Mouse (Mus musculus): ENCODE results near the gene Gm49395. TPM values are rescaled to one million over a fixed set of nuclear protein-coding genes. Genes with fewer than 3 reads are reported as not detected.

Gene Gm49395
- total RNA-seq (2021) = 1 to 10 TPM; 6.5 to 6.8 TPM
- long read RNA-seq, experiment 1 = 0 reads
- long read RNA-seq, experiment 2, partial matches to known transcripts = 0 of 1 reads
- long read RNA-seq, experiment 2, other reads (novel, unspliced or antisense) = 1 of 1 reads

- DNase-seq (ENCODE audit: low spot score in 2 of 2) = peak; percentile 70 to 71
These were observed at the start of gene Gm49395, which contains the start of gene Itga1 for GRCm38 (mm10) chr13:115101355-115102191. TSS of gene Gm49395 (minus strand) at chr13:115101921. TSS of gene Itga1 (minus strand) at chr13:115101964.

DNA sequence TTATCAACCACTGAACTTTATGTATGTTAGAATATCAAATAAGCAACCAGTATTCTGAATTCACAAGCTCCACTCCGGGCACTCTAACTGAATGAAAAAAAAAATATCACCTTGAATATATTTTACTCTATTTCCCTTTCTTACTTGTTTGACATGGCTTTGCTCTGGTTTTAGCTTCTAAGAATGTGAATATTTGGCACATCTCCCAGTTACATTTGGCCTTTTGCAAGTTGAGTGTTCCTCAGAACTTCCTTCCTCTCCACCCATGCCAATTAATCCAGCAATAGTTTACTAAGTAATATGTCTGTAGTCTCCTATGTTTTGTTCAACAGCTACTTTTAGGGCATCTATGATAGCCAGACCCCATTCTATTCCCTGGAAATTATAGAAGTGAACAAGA lies 48.9 kb upstream of the Gm49395 start:
- no peak for DNase-seq (ENCODE audit: low spot score in 2 of 2)

DNA sequence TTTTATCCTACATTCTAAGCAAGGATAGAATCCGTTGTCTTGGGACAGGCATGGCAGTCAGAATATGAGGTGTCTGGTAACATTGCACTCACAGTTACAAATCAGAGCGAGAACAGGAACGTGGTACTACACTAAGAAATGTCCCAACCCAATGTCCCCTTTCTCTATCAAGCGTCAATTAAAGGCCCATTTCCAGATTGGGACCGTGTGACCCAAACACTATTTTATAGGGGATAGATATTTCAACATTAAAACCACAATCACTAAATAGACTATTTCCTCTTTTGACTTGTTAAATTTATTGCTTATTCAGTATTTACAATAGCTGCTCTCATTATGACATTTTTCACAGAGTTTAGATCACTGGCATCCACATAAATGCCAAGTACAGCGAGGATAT lies 48.1 kb upstream of the Gm49395 start:
- no peak for DNase-seq (ENCODE audit: low spot score in 2 of 2)

DNA sequence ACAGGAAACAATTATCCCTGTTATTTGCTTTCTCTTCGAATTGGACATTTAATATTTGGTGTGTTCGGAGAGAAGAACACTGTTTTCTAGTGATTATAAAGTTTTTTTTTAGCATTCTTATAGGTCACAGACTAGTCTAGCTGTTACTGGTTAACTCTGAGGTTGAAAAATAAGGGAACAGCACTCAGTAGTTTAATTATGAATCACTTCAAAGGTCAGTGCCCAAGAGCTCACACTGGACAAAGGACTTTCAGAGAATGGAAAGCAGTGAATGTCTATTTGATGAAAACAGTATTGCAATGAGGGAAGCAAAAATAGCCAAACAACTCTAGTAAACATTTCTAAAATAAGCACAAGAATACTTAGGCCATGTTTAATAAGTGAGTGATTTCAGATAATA lies 41.9 kb upstream of the Gm49395 start:
- no peak for DNase-seq (ENCODE audit: low spot score in 2 of 2)

DNA sequence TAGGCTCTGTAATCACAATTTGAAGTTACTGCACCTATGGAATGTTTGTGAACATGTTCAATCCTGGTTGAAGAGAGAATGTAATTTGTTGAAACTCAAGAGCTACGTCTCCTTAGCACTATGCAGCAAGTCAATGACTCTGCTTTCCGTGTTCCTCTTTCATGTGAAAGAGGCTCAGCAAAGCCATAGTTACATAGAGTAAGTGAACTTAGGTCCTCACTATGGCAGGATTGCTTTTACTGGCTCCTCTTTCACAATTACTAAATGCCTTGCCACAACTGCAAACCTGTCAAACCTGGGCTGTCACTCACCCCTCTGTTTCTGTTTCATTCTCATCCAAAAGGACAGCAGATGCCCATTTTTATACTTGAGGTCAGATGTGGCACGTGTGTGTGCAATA lies 40.3 kb upstream of the Gm49395 start:
- DNase-seq (ENCODE audit: low spot score in 2 of 2) = no peak

DNA sequence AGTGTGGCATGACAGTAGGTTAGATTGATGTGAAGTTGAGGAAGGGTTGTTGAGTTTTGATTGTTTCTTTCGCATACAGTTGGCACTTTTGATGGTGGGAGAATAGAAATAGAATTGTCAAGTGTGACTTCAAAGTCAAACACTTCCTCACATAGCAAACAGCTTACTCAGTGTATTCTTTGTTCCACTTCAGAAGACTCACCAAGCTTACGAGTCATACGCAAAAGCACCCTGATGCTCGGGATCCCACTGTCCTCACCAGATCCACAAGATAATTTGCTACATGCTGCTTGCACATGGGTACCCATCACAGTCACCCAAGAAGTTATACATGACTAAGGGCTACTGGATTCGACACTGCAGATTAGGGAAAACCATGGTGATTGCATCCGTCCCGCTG lies 36.8 kb upstream of the Gm49395 start:
- no peak for DNase-seq (ENCODE audit: low spot score in 2 of 2)

- no peak for DNase-seq (ENCODE audit: low spot score in 2 of 2)
These were observed 35.0 kb upstream of the Gm49395 start for GRCm38 (mm10) chr13:115136761-115137160.

DNA sequence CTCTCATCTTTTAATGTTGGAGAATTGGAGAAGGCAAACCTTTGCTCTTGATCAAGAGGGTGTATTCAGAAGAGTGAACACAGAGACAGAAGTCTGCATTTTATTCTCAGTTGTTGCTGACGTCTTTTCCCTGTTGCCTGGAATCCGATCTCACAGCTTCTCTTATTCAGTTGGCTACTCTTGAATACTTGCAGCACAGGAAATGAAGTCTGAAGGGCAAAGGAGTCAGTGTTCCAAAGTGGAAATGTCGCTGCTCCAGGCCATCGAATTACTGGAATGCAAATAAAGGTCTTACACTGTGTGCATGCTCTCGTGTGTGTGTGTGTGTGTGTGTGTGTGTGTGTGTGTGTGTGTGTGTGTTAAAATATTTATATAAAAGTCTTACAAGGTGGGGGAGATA lies 30.7 kb upstream of the Gm49395 start:
- no peak for DNase-seq (ENCODE audit: low spot score in 2 of 2)

DNA sequence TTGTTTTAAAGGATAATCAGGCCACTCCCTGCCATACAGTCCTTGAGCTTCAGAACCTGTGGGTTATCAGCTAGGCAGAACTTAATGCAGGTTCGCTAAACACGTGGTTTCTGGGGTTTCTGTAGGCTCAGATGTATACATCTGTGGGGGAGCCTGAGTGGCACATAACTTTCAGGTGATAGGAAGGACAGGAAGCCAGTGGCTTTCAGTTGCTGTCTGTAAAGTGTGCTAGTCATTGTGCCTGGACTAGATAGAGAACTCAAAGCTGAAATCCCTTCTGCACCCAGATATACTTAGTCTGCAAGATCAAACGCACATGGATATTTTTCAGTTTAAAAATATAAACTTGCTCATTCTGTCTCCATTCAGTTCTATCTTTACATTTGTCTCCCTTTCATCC lies 29.7 kb upstream of the Gm49395 start:
- no peak for DNase-seq (ENCODE audit: low spot score in 2 of 2)

GRCm38 (mm10) chr13:115130035-115130434 lies 28.3 kb upstream of the Gm49395 start:
- no peak for DNase-seq (ENCODE audit: low spot score in 2 of 2)

GRCm38 (mm10) chr13:115127826-115128225 lies 26.1 kb upstream of the Gm49395 start:
- DNase-seq (ENCODE audit: low spot score in 2 of 2) = no peak

GRCm38 (mm10) chr13:115126534-115126933 lies 24.8 kb upstream of the Gm49395 start:
- DNase-seq (ENCODE audit: low spot score in 2 of 2) = no peak

GRCm38 (mm10) chr13:115125130-115125529 lies 23.4 kb upstream of the Gm49395 start:
- DNase-seq (ENCODE audit: low spot score in 2 of 2) = no peak

DNA sequence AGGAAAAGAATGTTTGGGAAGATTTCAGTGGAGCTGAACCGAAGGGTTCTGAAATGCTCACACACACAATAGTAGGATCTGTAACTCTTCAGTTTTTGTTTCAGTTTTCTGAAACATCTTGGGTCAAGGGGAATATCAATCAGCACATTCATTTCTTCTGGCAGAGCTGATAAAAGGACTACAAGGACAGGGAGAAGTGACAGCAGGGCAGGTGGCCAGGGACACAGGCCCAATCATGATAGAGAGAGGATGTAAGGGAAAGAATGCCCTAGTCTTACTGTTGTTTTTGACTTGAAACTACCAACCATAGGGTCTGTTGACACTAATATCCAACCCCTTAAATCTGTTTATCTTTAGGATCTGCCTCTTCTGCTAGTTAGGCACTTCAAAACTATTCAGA lies 22.8 kb upstream of the Gm49395 start:
- DNase-seq (ENCODE audit: low spot score in 2 of 2) = peak in 1 of 2 experiments; percentile 20

DNA sequence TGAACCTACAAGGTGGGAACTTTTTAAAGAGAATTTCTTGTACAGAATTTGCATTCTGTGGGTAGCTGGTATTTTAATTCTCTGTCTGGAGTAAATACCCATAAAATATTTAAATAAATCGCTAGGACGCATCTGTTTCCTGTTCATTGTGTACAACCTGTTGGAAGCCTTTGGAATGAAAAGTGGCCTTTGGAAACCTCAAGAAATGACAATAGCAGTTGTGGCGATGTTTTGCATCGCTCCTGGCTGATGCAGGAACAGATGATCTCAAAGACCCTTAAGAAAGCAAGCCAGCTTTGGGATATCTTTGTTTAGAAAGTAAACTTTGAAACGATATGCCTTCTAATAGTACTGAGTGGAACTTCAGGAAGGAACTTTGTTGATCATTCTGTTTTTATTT lies 17.0 kb upstream of the Gm49395 start:
- DNase-seq (ENCODE audit: low spot score in 2 of 2) = no peak

GRCm38 (mm10) chr13:115118195-115118594 lies 16.5 kb upstream of the Gm49395 start:
- no peak for DNase-seq (ENCODE audit: low spot score in 2 of 2)

DNA sequence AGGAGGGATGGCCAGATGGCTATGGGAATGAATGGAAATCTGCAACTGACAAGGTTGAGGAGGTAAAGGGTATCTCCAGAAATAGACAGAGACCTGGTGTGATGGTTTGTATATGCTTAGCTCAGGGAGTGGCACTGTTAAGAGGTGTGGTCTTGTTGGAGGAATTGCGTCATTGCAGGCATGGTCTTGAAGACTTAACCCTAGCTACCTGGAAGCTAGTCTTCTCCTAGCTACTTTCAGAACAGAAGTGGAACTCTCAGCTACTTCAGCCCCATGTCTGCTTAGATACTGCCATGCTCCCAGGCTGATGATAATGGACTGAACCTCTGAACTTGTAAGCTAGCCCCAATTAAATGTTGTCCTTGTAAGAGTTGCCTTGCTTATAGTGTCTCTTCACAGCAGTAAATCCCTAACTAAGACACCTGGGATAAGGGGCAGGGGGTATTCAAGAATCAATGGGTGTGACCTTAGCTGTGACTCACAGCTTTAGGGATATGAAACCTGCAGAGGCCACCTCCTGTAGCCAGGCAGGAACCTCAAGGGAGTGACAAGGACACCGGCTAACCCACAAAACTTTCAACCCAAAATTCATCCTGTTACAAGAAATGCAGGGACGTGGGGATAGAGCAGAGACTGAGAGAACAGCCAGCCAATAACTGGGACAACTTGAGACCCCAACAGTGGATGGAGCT lies 15.4 kb upstream of the Gm49395 start:
- DNase-seq (ENCODE audit: low spot score in 2 of 2) = no peak

DNA sequence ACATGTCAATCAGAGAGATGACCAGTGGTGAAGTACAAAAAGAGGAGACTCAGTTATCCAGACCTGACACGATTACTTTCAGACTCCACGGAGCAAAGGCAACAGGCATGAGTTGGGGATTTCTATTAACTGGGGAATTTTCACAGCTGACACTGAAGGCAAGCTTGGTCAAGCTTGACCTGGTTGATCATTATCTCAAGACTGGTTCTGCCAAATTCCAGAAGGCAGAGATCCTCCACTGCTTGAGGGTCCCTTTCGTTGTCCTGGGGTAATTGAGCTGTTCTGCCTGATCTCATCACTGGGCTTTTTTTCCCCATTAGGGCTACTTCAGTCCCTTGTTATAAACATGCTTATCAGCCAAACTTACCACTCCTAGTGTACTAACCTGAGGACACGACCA lies 7.9 kb upstream of the Gm49395 start:
- DNase-seq (ENCODE audit: low spot score in 2 of 2) = no peak

DNA sequence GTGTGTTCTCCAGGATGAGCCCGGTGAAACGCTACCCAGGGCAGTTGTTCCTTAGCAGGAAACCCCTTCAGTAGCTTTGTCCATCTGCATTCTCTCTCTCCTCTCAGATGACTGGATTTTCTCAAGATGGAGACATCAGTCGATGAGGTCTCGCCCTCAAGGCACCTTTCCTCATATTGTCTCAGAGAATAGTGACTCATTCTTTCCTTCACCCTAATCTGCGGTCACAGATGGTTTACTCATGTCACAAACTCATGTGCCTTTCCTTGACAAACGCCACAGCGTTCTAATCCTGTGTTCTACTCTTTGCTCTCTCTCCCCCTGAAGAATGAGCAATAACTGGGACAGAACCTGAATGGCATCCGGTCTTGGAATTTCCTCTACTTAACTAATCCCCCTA lies 5.7 kb upstream of the Gm49395 start:
- DNase-seq (ENCODE audit: low spot score in 2 of 2) = no peak

GRCm38 (mm10) chr13:115106183-115106582 lies 4.5 kb upstream of the Gm49395 start:
- no peak for DNase-seq (ENCODE audit: low spot score in 2 of 2)

GRCm38 (mm10) chr13:115102754-115103153 lies 1.0 kb upstream of the Gm49395 start:
- no peak for DNase-seq (ENCODE audit: low spot score in 2 of 2)
